Mouse (Mus musculus) left cerebral cortex, adult 6 months (tissue): ENCODE data around the gene Olfr615. TPM values are rescaled to one million over a fixed set of nuclear protein-coding genes. Genes with fewer than 3 reads are reported as not detected.

Experiments
- long read RNA-seq, 2 experiments: library from polyadenylated mRNA; unstranded; transcript quantifications; one replicate each; pipeline ENCODE4 v2.0.0; 2019 to 2020
- polyA plus RNA-seq: library from polyadenylated mRNA; unstranded; fragments of <200 nt; fragmentation: Nextera tagmentation; gene quantifications from 2 replicates; pipeline ENCODE4 v1.2.3, GENCODE M21; 2021

The Olfr615 gene
- not detected in 2 replicates for polyA plus RNA-seq
- long read RNA-seq, experiment 1: 0 reads
- long read RNA-seq, experiment 2: 0 reads

DNA sequence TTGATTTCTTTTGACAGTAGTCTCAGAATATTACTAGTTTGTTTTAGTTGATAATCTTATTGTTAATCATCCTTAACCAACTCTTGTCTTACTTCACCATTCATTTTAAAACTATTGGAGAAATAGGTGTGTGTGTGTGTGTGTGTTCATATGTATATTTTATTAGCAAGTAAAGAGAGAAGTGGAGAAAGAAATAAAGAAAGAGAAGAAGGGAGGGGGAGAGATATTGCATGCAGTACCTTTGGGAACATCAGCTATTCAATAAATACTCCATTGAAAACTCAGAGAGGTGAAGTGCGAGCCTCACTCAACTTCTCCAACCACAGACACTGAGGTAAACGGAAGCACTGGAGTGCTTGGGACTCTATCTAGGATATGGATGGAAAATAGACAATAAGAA is at the start of gene Olfr615:
Gene Olfr615, plus strand, starts transcription at position 301 of the 400 bp plus-strand sequence.

DNA sequence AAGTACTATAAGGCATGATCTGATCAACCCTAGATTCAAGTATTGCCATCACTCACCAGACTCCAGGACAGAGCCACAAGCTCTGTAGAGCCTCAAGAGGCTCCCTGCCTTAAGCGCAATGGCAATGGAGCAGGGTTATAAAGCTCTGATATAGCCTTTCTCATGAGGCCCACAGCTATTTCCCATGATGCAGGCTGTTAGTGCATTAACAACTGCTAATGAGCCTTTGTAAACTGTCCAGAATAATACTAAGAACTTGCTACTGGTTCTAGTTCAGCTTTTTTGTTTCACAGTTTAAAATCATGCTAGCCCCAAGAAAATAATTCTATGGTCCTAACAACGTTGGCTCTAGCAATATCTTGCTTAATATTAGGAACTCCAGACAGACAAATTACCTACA is 43.9 kb upstream of the Olfr615 start, which contains the start of gene Olfr610:
Gene Olfr610, minus strand, starts transcription at position 101 of the 400 bp plus-strand sequence.

GRCm38 (mm10) chr7:103520746-103521145 is 35.1 kb upstream of the Olfr615 start, which contains the start of gene Olfr611:
Gene Olfr611 (minus strand): TSS chr7:103520846.

DNA sequence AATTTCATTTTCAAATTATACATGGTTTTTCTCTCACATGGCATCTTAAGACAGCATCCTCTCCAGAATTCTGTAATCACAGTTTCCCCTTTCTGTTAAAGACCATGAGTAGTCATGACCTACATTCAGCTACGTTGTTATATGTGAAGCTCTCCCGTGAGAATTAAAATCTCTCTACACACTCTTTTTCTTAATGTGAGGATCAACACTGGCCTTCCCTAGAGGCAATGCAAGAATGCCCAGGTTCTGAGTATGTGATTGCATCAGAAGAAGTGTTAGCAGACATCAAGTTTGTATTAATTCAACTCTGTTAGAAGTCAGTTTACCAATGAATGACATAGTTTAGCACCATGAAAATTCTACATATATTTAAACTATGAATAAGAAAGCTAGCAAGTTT is 13.3 kb upstream of the Olfr615 start, which contains the start of gene Olfr612:
Gene Olfr612, minus strand, starts transcription at position 101 of the 400 bp plus-strand sequence.

GRCm38 (mm10) chr7:103547774-103548173 is 8.1 kb upstream of the Olfr615 start, which contains the start of gene Olfr613:
Gene Olfr613 (plus strand): TSS chr7:103548074.

GRCm38 (mm10) chr7:103569043-103569442 is 13.2 kb downstream of the Olfr615 start, which contains the start of gene Olfr616:
Gene Olfr616 (minus strand): TSS chr7:103569143.

GRCm38 (mm10) chr7:103572761-103573160 is 16.9 kb downstream of the Olfr615 start, which contains the start of gene Olfr617:
Gene Olfr617 (plus strand): TSS chr7:103573061.

DNA sequence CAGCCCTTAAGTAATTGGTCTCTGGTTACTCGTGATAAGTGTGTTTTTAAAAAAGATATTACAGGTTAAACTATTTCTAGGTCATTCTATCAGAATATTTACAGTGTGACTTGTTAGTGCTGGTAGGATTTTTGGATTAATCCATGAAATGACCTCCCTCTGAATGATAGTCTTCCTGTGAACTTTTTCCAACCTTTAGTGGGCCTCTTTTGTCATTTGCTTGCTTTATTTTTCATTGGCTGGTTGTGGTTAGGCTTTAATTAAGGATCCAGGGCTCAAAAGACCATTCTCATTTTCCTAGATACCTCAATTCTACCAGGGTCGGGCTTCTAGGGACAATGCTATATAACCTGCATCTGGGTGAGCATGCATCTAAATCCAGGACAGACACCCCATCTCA is 33.9 kb downstream of the Olfr615 start, which contains the start of gene Olfr618:
Gene Olfr618, plus strand, starts transcription at position 301 of the 400 bp plus-strand sequence.

DNA sequence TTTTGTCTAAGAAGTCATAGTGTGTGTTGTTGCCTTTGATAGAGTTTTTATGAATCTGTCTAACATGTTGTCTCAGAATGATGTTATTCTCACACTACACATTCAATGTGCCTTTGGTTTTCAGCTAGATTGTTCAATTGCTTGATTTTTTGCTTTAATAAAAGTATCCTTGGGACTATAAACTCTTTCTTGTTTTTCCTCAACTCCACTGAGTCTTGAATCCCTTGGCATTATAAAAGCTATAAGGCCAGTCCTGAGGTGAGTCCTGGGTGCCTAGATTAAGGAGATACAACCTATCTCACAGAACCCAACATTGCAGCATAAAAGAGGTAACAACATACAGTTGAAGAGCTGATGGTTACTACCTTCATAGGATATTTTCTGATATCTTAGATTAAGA is 44.4 kb downstream of the Olfr615 start, which contains the start of gene Olfr619:
Gene Olfr619, plus strand, starts transcription at position 301 of the 400 bp plus-strand sequence.

DNA sequence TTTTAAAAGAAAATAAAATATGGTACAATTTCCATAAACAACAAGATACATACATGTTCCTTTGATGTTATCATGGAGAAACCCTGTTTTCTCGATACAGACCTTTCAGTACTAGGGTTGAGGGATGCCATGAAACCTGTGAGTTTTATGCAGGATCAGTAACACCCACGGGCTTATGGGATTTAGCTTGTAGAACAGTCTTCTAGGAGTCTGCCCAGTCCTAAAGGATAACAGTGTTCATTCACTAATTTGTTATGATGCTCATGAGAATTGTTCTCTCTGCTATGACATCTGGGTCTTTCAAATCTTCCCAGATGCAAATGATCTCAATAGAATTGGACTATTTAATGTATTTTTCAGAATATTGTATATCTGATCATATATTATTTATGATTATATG is 56.6 kb downstream of the Olfr615 start, which contains the start of gene Olfr620:
Gene Olfr620, minus strand, starts transcription at position 101 of the 400 bp plus-strand sequence.

Other genes with a start within 250 kb of the Olfr615 start
- not detected in 2 replicates for gene Olfr597, start 239.8 kb upstream of the Olfr615 start, polyA plus RNA-seq
- not detected in 2 replicates for gene Olfr598, start 232.5 kb upstream of the Olfr615 start, polyA plus RNA-seq
- gene Olfr599, start 220.2 kb upstream of the Olfr615 start, polyA plus RNA-seq: not detected in 2 replicates
- gene Olfr600, start 206.4 kb upstream of the Olfr615 start, polyA plus RNA-seq: not detected in 2 replicates
- not detected in 2 replicates for gene Olfr601, start 193.4 kb upstream of the Olfr615 start, polyA plus RNA-seq
- gene Olfr603, start 169.9 kb upstream of the Olfr615 start, polyA plus RNA-seq: not detected in 2 replicates
- gene Usp17lc, start 141.0 kb upstream of the Olfr615 start, polyA plus RNA-seq: not detected in 2 replicates
- gene Olfr605, start 110.6 kb upstream of the Olfr615 start, polyA plus RNA-seq: not detected in 2 replicates
- gene Olfr606, start 107.0 kb upstream of the Olfr615 start, polyA plus RNA-seq: not detected in 2 replicates
- not detected in 2 replicates for gene Olfr607, start 91.9 kb upstream of the Olfr615 start, polyA plus RNA-seq
- gene Olfr608, start 86.2 kb upstream of the Olfr615 start, polyA plus RNA-seq: not detected in 2 replicates
- not detected in 2 replicates for gene Olfr609, start 58.0 kb upstream of the Olfr615 start, polyA plus RNA-seq
- gene Olfr610, start 44.0 kb upstream of the Olfr615 start, polyA plus RNA-seq: not detected in 2 replicates
- not detected in 2 replicates for gene Olfr611, start 35.2 kb upstream of the Olfr615 start, polyA plus RNA-seq
- not detected in 2 replicates for gene Olfr612, start 13.4 kb upstream of the Olfr615 start, polyA plus RNA-seq
- gene Olfr613, start 8.0 kb upstream of the Olfr615 start, polyA plus RNA-seq: not detected in 2 replicates
- not detected in 2 replicates for gene Olfr616, start 13.1 kb downstream of the Olfr615 start, polyA plus RNA-seq
- gene Olfr617, start 17.0 kb downstream of the Olfr615 start, polyA plus RNA-seq: not detected in 2 replicates
- not detected in 2 replicates for gene Olfr618, start 34.0 kb downstream of the Olfr615 start, polyA plus RNA-seq
- gene Olfr619, start 44.5 kb downstream of the Olfr615 start, polyA plus RNA-seq: not detected in 2 replicates
- not detected in 2 replicates for gene Olfr620, start 56.5 kb downstream of the Olfr615 start, polyA plus RNA-seq
- not detected in 2 replicates for gene Olfr622, start 86.6 kb downstream of the Olfr615 start, polyA plus RNA-seq
- not detected in 2 replicates for gene Olfr623, start 107.6 kb downstream of the Olfr615 start, polyA plus RNA-seq
- 0.01 TPM in 1 of 2 replicates, not detected in the other for gene Olfr624, start 115.1 kb downstream of the Olfr615 start, polyA plus RNA-seq
- not detected in 2 replicates for gene Olfr625-ps1, start 126.6 kb downstream of the Olfr615 start, polyA plus RNA-seq
- not detected in 2 replicates for gene Olfr243, start 158.6 kb downstream of the Olfr615 start, polyA plus RNA-seq
- gene Olfr628, start 174.3 kb downstream of the Olfr615 start, polyA plus RNA-seq: not detected in 2 replicates
- gene Olfr629, start 188.9 kb downstream of the Olfr615 start, polyA plus RNA-seq: not detected in 2 replicates
- gene Olfr630, start 201.3 kb downstream of the Olfr615 start, polyA plus RNA-seq: not detected in 2 replicates
- gene Olfr69, start 215.5 kb downstream of the Olfr615 start, polyA plus RNA-seq: not detected in 2 replicates
- gene Olfr68, start 223.6 kb downstream of the Olfr615 start, polyA plus RNA-seq: not detected in 2 replicates
- not detected in 2 replicates for gene Olfr67, start 235.7 kb downstream of the Olfr615 start, polyA plus RNA-seq